Mouse (Mus musculus) ES-Bruce4 (cell line): ENCODE results near the gene Plcb4.

Experiments used
- CTCF ChIP-seq: IDR thresholded peaks from one replicate; pipeline ENCODE4 v1.8.1; 2011; ENCODE audit warnings: low read depth, low read length
- EP300 ChIP-seq: IDR thresholded peaks from 2 replicates; pipeline ENCODE4 v1.6.1; 2011; ENCODE audit warnings: low read depth, low read length; ENCODE audit not compliant: insufficient read depth
- POLR2A ChIP-seq: IDR thresholded peaks from one replicate; pipeline ENCODE4 v1.8.1; 2011; ENCODE audit warnings: low read length; ENCODE audit not compliant: insufficient read depth

GRCm38 (mm10) chr2:135894582-135894981 lies 235.8 kb downstream of the Plcb4 start:
- TF ChIP-seq POLR2A (no peak), CTCF (no peak), EP300 (no peak)
